8 mouse cellular contexts compared by ENCODE assay signal in genomic region chrX:150588023-150588764, GRCm38 (mm10). TPM values are rescaled to one million over a fixed set of nuclear protein-coding genes. Genes with fewer than 3 reads are reported as not detected.
DNase-seq lines count a peak whose midpoint lies in the region; ATAC-seq and TF ChIP-seq lines count a peak whose summit lies in the region.

Gene Pfkfb1 (plus strand): TSS chrX:150588229.

- 16% methylated on average over 35 of the region's 35 CpGs for WGBS in kidney, embryonic 15.5 days

- H3K4me1 ChIP-seq in bone marrow macrophage, adult 2 months (ENCODE audit: control insufficient read depth, insufficient read depth, low read length), result no peaks in the 10 kb centered on the region
- no peaks in the 10 kb centered on the region for H3K4me1 ChIP-seq in embryonic fibroblast, embryonic 13.5 days (ENCODE audit: control insufficient read depth, insufficient read depth, low read length)
- H3K4me1 ChIP-seq in kidney, embryonic 15.5 days, result no peaks in the 10 kb centered on the region

- H3K9me3 ChIP-seq in kidney, embryonic 15.5 days (replicated peaks), result no peaks in the 10 kb centered on the region

- peak; percentile 96 for ATAC-seq in kidney, embryonic 15.5 days (replicated peaks; ENCODE audit: low FRiP score)
- peak; percentile 94 for ATAC-seq in monocyte, adult 5-6 weeks (replicated peaks; ENCODE audit: insufficient number of reproducible peaks, low FRiP score, low TSS enrichment, poor library complexity, severe bottlenecking)

- DNase-seq in A20 (ENCODE audit: low read depth, low spot score), result peak; percentile 83
- peak; percentile 65 to 73 for DNase-seq in heart, adult 9 months (ENCODE audit: low spot score in 2 of 2)
- peak; percentile 89 for DNase-seq in liver
- DNase-seq in spleen, postnatal 4 days (ENCODE audit: low spot score in 2 of 2), result peak; percentile 78 to 85

- peak within 1 kb of the TSS; percentile 60 for H3K27ac ChIP-seq in bone marrow macrophage, adult 2 months (ENCODE audit: insufficient read depth, low read depth, low read length)
- H3K27ac ChIP-seq in embryonic fibroblast, embryonic 13.5 days (ENCODE audit: insufficient read depth, low read length), result peak within 1 kb of the TSS; percentile 87
- peak within 1 kb of the TSS; percentile 91 for H3K27ac ChIP-seq in kidney, embryonic 15.5 days

- H3K27me3 ChIP-seq in kidney, embryonic 15.5 days, result peaks cover 17% of the 10 kb centered on the region; the same call in 1 of the 2 replicates

- no peak for TF ChIP-seq CTCF in bone marrow macrophage, adult 2 months (IDR thresholded peaks at IDR 0.05; ENCODE audit: low read depth, low read length)
- no peak for TF ChIP-seq CTCF in embryonic fibroblast, embryonic 13.5 days (IDR thresholded peaks at IDR 0.05; ENCODE audit: borderline replicate concordance, insufficient read depth, low read length)

- peak within 1 kb of the TSS; percentile 71 for H3K4me3 ChIP-seq in bone marrow macrophage, adult 2 months (ENCODE audit: insufficient read depth, low read length)
- peak within 1 kb of the TSS; percentile 94 for H3K4me3 ChIP-seq in embryonic fibroblast, embryonic 13.5 days (ENCODE audit: insufficient read depth, low read length)
- peak within 1 kb of the TSS; percentile 58 for H3K4me3 ChIP-seq in kidney, embryonic 15.5 days (replicated peaks)

- no peak for TF ChIP-seq POLR2A in bone marrow macrophage, adult 2 months (IDR thresholded peaks at IDR 0.05; ENCODE audit: borderline replicate concordance, low read depth, low read length)
- peak; percentile 68; the same call in 1 of the 2 replicates for TF ChIP-seq POLR2A in embryonic fibroblast, embryonic 13.5 days (IDR thresholded peaks at IDR 0.05; ENCODE audit: low read depth, low read length)

- H3K36me3 ChIP-seq in kidney, embryonic 15.5 days, result peaks cover 21% of the 10 kb centered on the region

- peak within 1 kb of the TSS; percentile 64 for H3K4me2 ChIP-seq in kidney, embryonic 15.5 days

- H3K9ac ChIP-seq in kidney, embryonic 15.5 days, result peak within 1 kb of the TSS; percentile 56

RNA-seq across cellular contexts. Expression of gene Pfkfb1, which starts in this region (rescaled TPM):
- polyA plus RNA-seq in bone marrow macrophage, adult 2 months (2012; ENCODE audit: insufficient read depth, insufficient read length, missing spikeins), result 4.0 and 7.0 TPM in 2 replicates
- 8.4 and 10.5 TPM in 2 replicates for polyA plus RNA-seq in embryonic fibroblast, embryonic 13.5 days (2011; ENCODE audit: insufficient read length, low read depth, missing spikeins)
- polyA plus RNA-seq in kidney, embryonic 15.5 days (2015; fragmentation: Nextera tagmentation; extraction: Ambion mirVana), result 5.4 and 5.5 TPM in 2 replicates
- total RNA-seq in monocyte, adult 5-6 weeks (2017), result 3.2 to 6.3 TPM (median 3.4 TPM) in 3 replicates

Comparison
In these comparisons a context has a peak if more than half of its experiments do, and no peak if none do; other contexts are left out.
1. Peak in every context shown above with its lines: DNase-seq, ATAC-seq, H3K4me3 ChIP-seq and H3K27ac ChIP-seq.